8 mouse cellular contexts compared by ENCODE assay signal in genomic region chr17:57106035-57106368, GRCm38 (mm10). TPM values are rescaled to one million over a fixed set of nuclear protein-coding genes. Genes with fewer than 3 reads are reported as not detected.
DNase-seq lines count a peak whose midpoint lies in the region; ATAC-seq lines count a peak whose summit lies in the region.

No protein-coding gene starts in this region.

- ATAC-seq in kidney, embryonic 14.5 days (ENCODE audit: low FRiP score, low TSS enrichment): no peak
- no peak for ATAC-seq in embryonic facial prominence, embryonic 12.5 days (ENCODE audit: insufficient number of reproducible peaks, insufficient read depth, low FRiP score, low TSS enrichment)
- ATAC-seq in intestine, embryonic 15.5 days: no peak
- no peak for ATAC-seq in neural tube, embryonic 11.5 days (ENCODE audit: insufficient read depth, low FRiP score, low TSS enrichment)
- no peak for ATAC-seq in megakaryocyte progenitor cell, adult 5-6 weeks (replicated peaks; ENCODE audit: poor library complexity)

- H3K4me2 ChIP-seq in kidney, embryonic 14.5 days (replicated peaks; ENCODE audit: low read depth, low read length): peak overlapping the region; percentile 74
- peak overlapping the region; percentile 82 for H3K4me2 ChIP-seq in embryonic facial prominence, embryonic 12.5 days (replicated peaks)
- H3K4me2 ChIP-seq in intestine, embryonic 15.5 days (replicated peaks): peak overlapping the region; percentile 93
- H3K4me2 ChIP-seq in neural tube, embryonic 11.5 days (ENCODE audit: low read depth): peak overlapping the region; percentile 95

- 8% methylated on average over 9 of the region's 9 CpGs for WGBS in kidney, embryonic 14.5 days
- 5% methylated on average over 9 of the region's 9 CpGs for WGBS in embryonic facial prominence, embryonic 12.5 days
- 10% methylated on average over 9 of the region's 9 CpGs for WGBS in intestine, embryonic 15.5 days
- 4% methylated on average over 9 of the region's 9 CpGs for WGBS in neural tube, embryonic 11.5 days

- no peak for DNase-seq in kidney, postnatal 4 days
- no peak for DNase-seq in neural tube, embryonic 11.5 days (ENCODE audit: low spot score)
- DNase-seq in right cerebral cortex, postnatal 4 days: no peak
- no peak for DNase-seq in gastrocnemius, adult 18-20 months (ENCODE audit: low spot score)

- peaks cover 6% of the 10 kb centered on the region; the same call in 1 of the 2 replicates for H3K4me1 ChIP-seq in kidney, embryonic 14.5 days (ENCODE audit: control insufficient read depth, insufficient read depth, low read length)
- H3K4me1 ChIP-seq in embryonic facial prominence, embryonic 12.5 days: peaks cover 13% of the 10 kb centered on the region; the same call in 1 of the 2 replicates
- peaks cover 8% of the 10 kb centered on the region for H3K4me1 ChIP-seq in intestine, embryonic 15.5 days (replicated peaks)
- H3K4me1 ChIP-seq in neural tube, embryonic 11.5 days (ENCODE audit: control insufficient read depth, insufficient read depth, low read length): no peaks in the 10 kb centered on the region

- H3K27me3 ChIP-seq in kidney, embryonic 14.5 days (ENCODE audit: control insufficient read depth, insufficient read depth, low read length): no peaks in the 10 kb centered on the region
- no peaks in the 10 kb centered on the region for H3K27me3 ChIP-seq in embryonic facial prominence, embryonic 12.5 days
- H3K27me3 ChIP-seq in intestine, embryonic 15.5 days (replicated peaks): no peaks in the 10 kb centered on the region
- no peaks in the 10 kb centered on the region for H3K27me3 ChIP-seq in neural tube, embryonic 11.5 days (ENCODE audit: control insufficient read depth, insufficient read depth, low read length)

- H3K36me3 ChIP-seq in kidney, embryonic 14.5 days (ENCODE audit: control insufficient read depth, insufficient read depth, low read length): no peaks in the 10 kb centered on the region
- H3K36me3 ChIP-seq in embryonic facial prominence, embryonic 12.5 days: no peaks in the 10 kb centered on the region
- no peaks in the 10 kb centered on the region; the same call in 1 of the 2 replicates for H3K36me3 ChIP-seq in intestine, embryonic 15.5 days
- no peaks in the 10 kb centered on the region for H3K36me3 ChIP-seq in neural tube, embryonic 11.5 days (ENCODE audit: control insufficient read depth, insufficient read depth, low read length)

- peak overlapping the region; percentile 74 for H3K9ac ChIP-seq in kidney, embryonic 14.5 days (ENCODE audit: low read depth, low read length)
- H3K9ac ChIP-seq in embryonic facial prominence, embryonic 12.5 days: peak overlapping the region; percentile 75; the same call in 1 of the 2 replicates
- peak overlapping the region; percentile 70; the same call in 1 of the 2 replicates for H3K9ac ChIP-seq in intestine, embryonic 15.5 days
- H3K9ac ChIP-seq in neural tube, embryonic 11.5 days (ENCODE audit: low read length): peak overlapping the region; percentile 76

- H3K4me3 ChIP-seq in kidney, embryonic 14.5 days (ENCODE audit: low read length): peak overlapping the region; percentile 62
- H3K4me3 ChIP-seq in embryonic facial prominence, embryonic 12.5 days: peak overlapping the region; percentile 64
- peak overlapping the region; percentile 67 for H3K4me3 ChIP-seq in intestine, embryonic 15.5 days (replicated peaks)
- peak overlapping the region; percentile 59 for H3K4me3 ChIP-seq in neural tube, embryonic 11.5 days (ENCODE audit: low read depth, low read length)

- H3K9me3 ChIP-seq in kidney, embryonic 14.5 days (ENCODE audit: control insufficient read depth, low read length): no peaks in the 10 kb centered on the region
- H3K9me3 ChIP-seq in embryonic facial prominence, embryonic 12.5 days: no peaks in the 10 kb centered on the region
- no peaks in the 10 kb centered on the region for H3K9me3 ChIP-seq in intestine, embryonic 15.5 days
- H3K9me3 ChIP-seq in neural tube, embryonic 11.5 days (ENCODE audit: control insufficient read depth, low read length): no peaks in the 10 kb centered on the region

- no peak overlapping the region for H3K27ac ChIP-seq in kidney, embryonic 14.5 days (ENCODE audit: low read depth, low read length)
- H3K27ac ChIP-seq in embryonic facial prominence, embryonic 12.5 days: no peak overlapping the region
- H3K27ac ChIP-seq in intestine, embryonic 15.5 days: no peak overlapping the region
- no peak overlapping the region for H3K27ac ChIP-seq in neural tube, embryonic 11.5 days (ENCODE audit: low read depth, low read length)

RNA-seq across cellular contexts. Expression of gene Tnfsf9, which starts 0.9 kb away (rescaled TPM):
- polyA plus RNA-seq in kidney, embryonic 14.5 days (2014; fragmentation: Nextera tagmentation; extraction: Ambion mirVana): 9.8 and 10.1 TPM in 2 replicates
- polyA plus RNA-seq in embryonic facial prominence, embryonic 12.5 days (2016; fragmentation: Nextera tagmentation; extraction: Ambion mirVana): 7.8 and 9.6 TPM in 2 replicates
- polyA plus RNA-seq in intestine, embryonic 15.5 days (2015; fragmentation: Nextera tagmentation; extraction: Ambion mirVana): 8.3 and 8.9 TPM in 2 replicates
- 6.1 and 6.8 TPM in 2 replicates for polyA plus RNA-seq in neural tube, embryonic 11.5 days (2014; fragmentation: Nextera tagmentation; extraction: Ambion mirVana)
- 1.2 and 2.2 TPM in 2 replicates for total RNA-seq in megakaryocyte progenitor cell, adult 5-6 weeks (2015)
- 0.27 and 0.29 TPM in 2 replicates for total RNA-seq in megakaryocyte progenitor cell, adult 5-6 weeks (2017)
- under 1 TPM in 1 of 2 experiments, not detected in 1; 0.57 TPM for total RNA-seq in gastrocnemius, adult 18-20 months (2021)

RNA-seq across cellular contexts. Expression of gene Tubb4a, which starts 18.4 kb away (rescaled TPM):
- polyA plus RNA-seq in kidney, embryonic 14.5 days (2014; fragmentation: Nextera tagmentation; extraction: Ambion mirVana): 23.3 and 23.8 TPM in 2 replicates
- 31.9 and 35.5 TPM in 2 replicates for polyA plus RNA-seq in embryonic facial prominence, embryonic 12.5 days (2016; fragmentation: Nextera tagmentation; extraction: Ambion mirVana)
- 24.2 and 27.1 TPM in 2 replicates for polyA plus RNA-seq in intestine, embryonic 15.5 days (2015; fragmentation: Nextera tagmentation; extraction: Ambion mirVana)
- polyA plus RNA-seq in neural tube, embryonic 11.5 days (2014; fragmentation: Nextera tagmentation; extraction: Ambion mirVana): 200 and 229 TPM in 2 replicates
- not detected in 2 replicates for total RNA-seq in megakaryocyte progenitor cell, adult 5-6 weeks (2015)
- total RNA-seq in megakaryocyte progenitor cell, adult 5-6 weeks (2017): 0.12 TPM in 1 of 2 replicates, not detected in the other
- total RNA-seq in gastrocnemius, adult 18-20 months (2021): 1 to 10 TPM in 1 of 2 experiments, under 1 TPM in 1; 0.78 to 1.1 TPM

RNA-seq across cellular contexts. Expression of gene Dennd1c, which starts 27.7 kb away (rescaled TPM):
- 3.4 and 4.4 TPM in 2 replicates for polyA plus RNA-seq in kidney, embryonic 14.5 days (2014; fragmentation: Nextera tagmentation; extraction: Ambion mirVana)
- polyA plus RNA-seq in embryonic facial prominence, embryonic 12.5 days (2016; fragmentation: Nextera tagmentation; extraction: Ambion mirVana): 1.4 and 3.2 TPM in 2 replicates
- 6.5 and 6.7 TPM in 2 replicates for polyA plus RNA-seq in intestine, embryonic 15.5 days (2015; fragmentation: Nextera tagmentation; extraction: Ambion mirVana)
- polyA plus RNA-seq in neural tube, embryonic 11.5 days (2014; fragmentation: Nextera tagmentation; extraction: Ambion mirVana): 2.8 and 2.9 TPM in 2 replicates
- 7.6 and 11.5 TPM in 2 replicates for total RNA-seq in megakaryocyte progenitor cell, adult 5-6 weeks (2015)
- 3.5 and 8.8 TPM in 2 replicates for total RNA-seq in megakaryocyte progenitor cell, adult 5-6 weeks (2017)
- under 1 TPM; 0.21 to 0.46 TPM for total RNA-seq in gastrocnemius, adult 18-20 months (2021)

RNA-seq across cellular contexts. Expression of gene Cd70, which starts 43.6 kb away (rescaled TPM):
- polyA plus RNA-seq in kidney, embryonic 14.5 days (2014; fragmentation: Nextera tagmentation; extraction: Ambion mirVana): not detected in 2 replicates
- polyA plus RNA-seq in embryonic facial prominence, embryonic 12.5 days (2016; fragmentation: Nextera tagmentation; extraction: Ambion mirVana): 0.19 TPM in 1 of 2 replicates, not detected in the other
- polyA plus RNA-seq in intestine, embryonic 15.5 days (2015; fragmentation: Nextera tagmentation; extraction: Ambion mirVana): 0.23 TPM in 1 of 2 replicates, not detected in the other
- 0.28 TPM in 1 of 2 replicates, not detected in the other for polyA plus RNA-seq in neural tube, embryonic 11.5 days (2014; fragmentation: Nextera tagmentation; extraction: Ambion mirVana)
- not detected in 2 replicates for total RNA-seq in megakaryocyte progenitor cell, adult 5-6 weeks (2015)
- total RNA-seq in megakaryocyte progenitor cell, adult 5-6 weeks (2017): not detected in 2 replicates
- total RNA-seq in gastrocnemius, adult 18-20 months (2021): not detected

RNA-seq across cellular contexts. Expression of gene Slc25a23, which starts 46.3 kb away (rescaled TPM):
- polyA plus RNA-seq in kidney, embryonic 14.5 days (2014; fragmentation: Nextera tagmentation; extraction: Ambion mirVana): 12.9 and 13.2 TPM in 2 replicates
- 10.1 TPM in 2 replicates for polyA plus RNA-seq in embryonic facial prominence, embryonic 12.5 days (2016; fragmentation: Nextera tagmentation; extraction: Ambion mirVana)
- polyA plus RNA-seq in intestine, embryonic 15.5 days (2015; fragmentation: Nextera tagmentation; extraction: Ambion mirVana): 7.8 and 8.8 TPM in 2 replicates
- 16.8 and 18.5 TPM in 2 replicates for polyA plus RNA-seq in neural tube, embryonic 11.5 days (2014; fragmentation: Nextera tagmentation; extraction: Ambion mirVana)
- 10.9 and 13.4 TPM in 2 replicates for total RNA-seq in megakaryocyte progenitor cell, adult 5-6 weeks (2015)
- 1.6 and 2.0 TPM in 2 replicates for total RNA-seq in megakaryocyte progenitor cell, adult 5-6 weeks (2017)
- total RNA-seq in gastrocnemius, adult 18-20 months (2021): 10 to 100 TPM; 34.1 to 40.3 TPM
